Mouse (Mus musculus) liver, embryonic 14.5 days (tissue): ENCODE results near the gene Man2a1. TPM values are rescaled to one million over a fixed set of nuclear protein-coding genes. Genes with fewer than 3 reads are reported as not detected.

Source experiments
- ATAC-seq: fragments of 200-750 bp; cut with Nextera tagmentation; 2 replicates; pipeline ENCODE4 v1.8.0; 2017; ENCODE audit warnings: moderate number of reproducible peaks, mild to moderate bottlenecking, moderate library complexity; ENCODE audit not compliant: insufficient read depth
- DNase-seq, 3 experiments: peaks; one replicate each; pipeline ENCODE4 v3.0.0-alpha.2; 2012 to 2013; ENCODE audit warnings: low read depth in 3 of 3, low spot score in 3 of 3
- H3K27ac ChIP-seq: fragments of 300-500 bp; sonication (generic); 2 replicates; pipeline ENCODE4 v1.5.1; 2014; ENCODE audit warnings: moderate library complexity, mild to moderate bottlenecking, control low read depth, inconsistent platforms
- H3K27me3 ChIP-seq: fragments of 300-500 bp; sonication (generic); 2 replicates; pipeline ENCODE4 v1.6.1; 2014; ENCODE audit warnings: mild to moderate bottlenecking, low read length, moderate library complexity; ENCODE audit not compliant: control insufficient read depth, insufficient read depth
- H3K36me3 ChIP-seq: fragments of 300-500 bp; sonication (generic); replicated peaks from 2 replicates; pipeline ENCODE4 v1.6.1; 2014; ENCODE audit warnings: low read depth; ENCODE audit not compliant: control insufficient read depth, insufficient read depth
- H3K4me1 ChIP-seq, 2 experiments: fragments of 200-500 bp in 1 of 2; fragments of 300-500 bp in 1 of 2; sonication (generic) in 1 of 2; replicated peaks; 2 replicates each; pipeline ENCODE4 v1.6.1; 2012 to 2014; ENCODE audit warnings: antibody characterized with exemption in 1 of 2, inconsistent platforms in 1 of 2, low read length in 1 of 2; ENCODE audit not compliant: control insufficient read depth in 2 of 2, insufficient read depth in 2 of 2
- H3K4me2 ChIP-seq: fragments of 300-500 bp; sonication (generic); 2 replicates; pipeline ENCODE4 v1.6.1; 2014; ENCODE audit warnings: low read depth, mild to moderate bottlenecking, control low read depth, moderate library complexity
- H3K4me3 ChIP-seq, 2 experiments: fragments of 200-500 bp in 1 of 2; fragments of 300-500 bp in 1 of 2; sonication (generic) in 1 of 2; 2 replicates each; pipeline ENCODE4 v1.5.1; 2012 to 2014; ENCODE audit warnings: low read depth in 2 of 2, low read length in 2 of 2, mild to moderate bottlenecking in 2 of 2, control low read depth in 1 of 2, inconsistent platforms in 1 of 2, moderate library complexity in 1 of 2; ENCODE audit not compliant: insufficient read depth in 1 of 2
- H3K9ac ChIP-seq: fragments of 300-500 bp; sonication (generic); replicated peaks from 2 replicates; pipeline ENCODE4 v1.6.1; 2014; ENCODE audit warnings: mild to moderate bottlenecking, control low read depth, moderate library complexity
- H3K9me3 ChIP-seq: fragments of 300-500 bp; sonication (generic); 2 replicates; pipeline ENCODE4 v1.6.1; 2016; ENCODE audit warnings: low read length, mixed read lengths; ENCODE audit not compliant: control insufficient read depth
- CTCF ChIP-seq: IDR thresholded peaks from 2 replicates; pipeline ENCODE4 v1.5.1; 2016; ENCODE audit warnings: antibody characterized with exemption, low read depth, control low read depth
- EP300 ChIP-seq: IDR thresholded peaks from 2 replicates; pipeline ENCODE4 v1.6.1; 2016; ENCODE audit warnings: antibody characterized with exemption, low read depth
- WGBS: fragments of 180-500 bp; shearing (Covaris S2); extraction: QIAGEN DNeasy Blood & Tissue Kit; methylation state at CpG from one replicate; pipeline ENCODE4 v1.1.7; 2014; ENCODE audit not compliant: insufficient replicate concordance; 5-methylcytosine and 5-hydroxymethylcytosine counted together
- polyA plus RNA-seq, 2 experiments: library from polyadenylated mRNA; depleted of rRNA in 1 of 2; stranded (reverse) in 1 of 2; unstranded in 1 of 2; fragments of >200 nt; fragmentation: Nextera tagmentation in 1 of 2; extraction: Ambion mirVana in 1 of 2; gene quantifications; 2 replicates each; pipeline versions ENCODE4 v1.2.1 to v1.2.3; 2012 to 2014

Man2a1 gene
- polyA plus RNA-seq, 2 experiments: 3.2 to 9.1 TPM

DNA sequence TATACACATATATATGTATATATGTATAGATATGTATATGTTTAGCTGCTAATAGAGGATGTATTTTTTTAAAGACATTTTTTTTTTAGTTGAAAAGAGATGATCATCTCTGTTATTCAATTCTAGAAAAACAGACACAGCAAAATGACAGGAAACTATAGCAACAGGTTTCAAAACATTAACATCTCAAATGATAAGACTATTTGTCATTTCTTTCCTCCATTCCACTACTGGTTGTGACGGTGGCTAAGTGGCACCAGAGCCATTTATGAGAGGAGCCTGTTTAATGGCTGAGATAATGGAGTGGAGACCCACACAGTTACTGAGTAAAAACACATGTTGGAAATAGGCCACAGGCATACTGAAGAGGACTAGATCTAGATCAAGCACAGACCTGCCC, 185.4 kb downstream of the Man2a1 start:
- Histone ChIP-seq H3K4me2 (no peak overlapping the region), H3K4me3 (no peak overlapping the region), H3K36me3 (no peaks in the 10 kb centered on the region), H3K4me1 (peaks cover 0 to under 1% of the 10 kb centered on the region in 2 experiments; a peak in 1 of 4 replicates), H3K9ac (no peak overlapping the region), H3K27ac (no peak overlapping the region), H3K27me3 (no peaks in the 10 kb centered on the region), H3K9me3 (no peaks in the 10 kb centered on the region)
- 48% methylated on average over 1 of the region's 1 CpGs for WGBS
- no peak for TF ChIP-seq CTCF
- TF ChIP-seq EP300: no peak
- ATAC-seq (no peak), DNase-seq (no peak)

DNA sequence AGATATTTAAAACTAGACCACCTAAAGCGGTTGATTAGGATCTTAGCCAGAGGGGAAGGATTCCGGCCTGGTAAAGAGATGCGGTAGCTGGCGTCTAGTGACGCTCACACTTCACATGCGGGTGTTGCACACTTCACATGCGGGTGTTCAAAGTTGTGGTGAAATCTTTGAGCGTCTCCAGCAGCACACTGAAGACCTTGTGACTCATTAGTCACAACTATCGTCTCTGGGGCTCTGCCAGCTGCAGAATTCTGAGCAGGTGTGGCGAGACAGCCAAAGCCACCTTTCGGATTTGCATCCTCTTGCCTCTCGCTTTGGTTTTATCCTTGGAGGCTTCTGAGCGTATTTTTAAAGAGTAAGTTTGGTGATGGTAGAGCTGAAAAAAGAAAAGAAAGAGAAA, 187.8 kb downstream of the Man2a1 start:
- Histone ChIP-seq H3K27ac (no peak overlapping the region), H3K9ac (no peak overlapping the region), H3K9me3 (no peaks in the 10 kb centered on the region), H3K36me3 (no peaks in the 10 kb centered on the region), H3K4me2 (no peak overlapping the region), H3K27me3 (no peaks in the 10 kb centered on the region), H3K4me1 (no peaks in the 10 kb centered on the region), H3K4me3 (no peak overlapping the region)
- DNase-seq: no peak
- no peak for TF ChIP-seq EP300
- TF ChIP-seq CTCF: no peak
- ATAC-seq: no peak
- 71% methylated on average over 13 of the region's 13 CpGs for WGBS

DNA sequence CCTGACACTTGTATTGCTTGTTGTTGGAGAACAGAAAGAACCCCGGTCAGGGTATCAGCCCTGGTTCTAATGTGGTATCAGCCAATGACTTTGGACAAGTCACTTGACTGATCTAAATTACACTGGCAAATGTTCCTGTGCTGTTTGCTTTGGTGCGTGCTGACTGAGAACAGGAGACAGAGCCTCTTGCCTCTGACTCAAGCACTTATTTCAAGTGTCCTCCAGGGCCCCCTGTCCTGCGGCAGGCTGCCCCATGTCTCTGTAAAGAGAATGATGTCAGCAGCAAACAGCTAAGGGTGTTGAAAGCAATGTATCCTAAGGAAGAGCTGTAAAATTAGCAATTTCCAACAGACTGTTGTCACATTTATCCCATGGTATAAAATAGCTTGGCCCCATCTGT, 188.6 kb downstream of the Man2a1 start:
- no peak overlapping the region for H3K4me2 ChIP-seq
- no peaks in the 10 kb centered on the region for H3K4me1 ChIP-seq
- DNase-seq (no peak), ATAC-seq (no peak)
- 62% methylated on average over 3 of the region's 3 CpGs for WGBS
- H3K27ac ChIP-seq: no peak overlapping the region
- H3K9ac ChIP-seq: no peak overlapping the region
- H3K36me3 ChIP-seq: no peaks in the 10 kb centered on the region
- H3K9me3 ChIP-seq: no peaks in the 10 kb centered on the region
- H3K27me3 ChIP-seq: no peaks in the 10 kb centered on the region
- no peak for TF ChIP-seq CTCF
- TF ChIP-seq EP300: no peak
- H3K4me3 ChIP-seq: no peak overlapping the region

DNA sequence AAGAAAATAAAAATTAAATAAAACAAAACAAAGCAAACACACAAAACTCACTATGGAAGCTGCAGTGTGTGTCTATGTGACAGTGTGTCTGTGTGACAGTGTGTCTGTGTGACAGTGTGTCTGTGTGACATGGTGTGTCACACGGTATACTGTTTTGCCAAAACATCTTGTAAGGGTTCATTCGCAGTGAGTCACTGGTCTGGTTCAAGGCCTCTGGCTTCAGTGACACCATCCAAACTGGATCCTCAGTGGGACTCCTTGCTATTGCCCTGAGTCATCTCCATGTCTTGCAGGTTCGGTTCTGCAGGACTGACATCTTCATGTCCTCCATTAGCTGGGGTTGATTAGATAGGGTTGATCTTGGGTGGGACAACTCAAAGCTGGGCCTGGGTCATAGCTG, 191.5 kb downstream of the Man2a1 start:
- ATAC-seq (no peak), DNase-seq (no peak)
- no peaks in the 10 kb centered on the region for H3K9me3 ChIP-seq
- H3K27me3 ChIP-seq: no peaks in the 10 kb centered on the region
- TF ChIP-seq EP300 (no peak), CTCF (no peak)
- no peaks in the 10 kb centered on the region for H3K36me3 ChIP-seq
- H3K27ac ChIP-seq: no peak overlapping the region
- 64% methylated on average over 3 of the region's 3 CpGs for WGBS
- no peak overlapping the region for H3K4me3 ChIP-seq
- no peaks in the 10 kb centered on the region for H3K4me1 ChIP-seq
- no peak overlapping the region for H3K4me2 ChIP-seq
- no peak overlapping the region for H3K9ac ChIP-seq

DNA sequence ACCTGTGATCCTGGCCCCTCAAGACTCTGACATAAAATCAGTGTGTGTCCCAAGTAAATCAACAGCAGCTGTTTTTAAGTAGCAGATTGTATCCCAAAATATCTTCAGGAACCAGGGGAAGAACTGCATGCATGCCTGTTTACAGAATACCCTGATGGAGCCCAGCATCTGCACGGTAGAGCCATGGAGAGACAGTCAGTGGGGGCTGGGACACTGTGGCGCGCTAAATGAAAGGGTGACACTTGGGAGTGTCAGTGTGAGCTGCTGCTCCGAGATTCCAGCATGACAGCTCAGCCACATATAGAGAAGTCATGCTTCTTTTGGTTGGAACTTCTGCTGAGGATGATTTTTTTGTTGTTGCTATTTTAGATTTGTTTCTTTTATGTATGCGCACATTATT, 192.1 kb downstream of the Man2a1 start:
- Histone ChIP-seq H3K27me3 (no peaks in the 10 kb centered on the region), H3K27ac (no peak overlapping the region), H3K9ac (no peak overlapping the region), H3K9me3 (no peaks in the 10 kb centered on the region), H3K36me3 (no peaks in the 10 kb centered on the region), H3K4me2 (no peak overlapping the region), H3K4me1 (no peaks in the 10 kb centered on the region), H3K4me3 (no peak overlapping the region)
- DNase-seq (no peak), ATAC-seq (no peak)
- 67% methylated on average over 5 of the region's 5 CpGs for WGBS
- TF ChIP-seq EP300: no peak
- no peak for TF ChIP-seq CTCF
